Mouse (Mus musculus) adrenal gland (tissue): ENCODE measurements at regions not wholly inside any gene's neighbourhood (a gene's known extent, or its start where the extent isn't known, plus 50 kb on each side); places are given as distances from the start of the nearest gene placed in this dataset.
"Not testable (repeated sequence)": the region's sequence is repeated elsewhere in the genome, so short reads cannot be mapped to it uniquely, and the experiment has no call there.

Experiments
- intact Hi-C: fragments of 180-260 bp; cut with DNase I; formaldehyde crosslinking; loops from one replicate; pipeline ENCODE4 v1.15.1; 2025

- intact Hi-C loops: no loop called here
Measured at GRCm38 (mm10) chr12:92887747-92888146, 1038.8 kb upstream of the Sel1l start.

GRCm38 (mm10) chr12:92886394-92887075, 1037.6 kb upstream of the Sel1l start:
- intact Hi-C loops: not testable (repeated sequence)

GRCm38 (mm10) chr12:92884014-92884413, 1035.1 kb upstream of the Sel1l start:
- intact Hi-C loops: not testable (repeated sequence)

GRCm38 (mm10) chr12:92883091-92883490, 1034.1 kb upstream of the Sel1l start:
- intact Hi-C loops: not testable (repeated sequence)

- intact Hi-C loops: loop anchor here (1.0 kb wide), 1 partner anchor 10 kb away; no protein-coding TSS in a partner anchor
Measured at GRCm38 (mm10) chr12:92882540-92882939, 1033.6 kb upstream of the Sel1l start.

GRCm38 (mm10) chr12:92873602-92874001, 1024.6 kb upstream of the Sel1l start:
- intact Hi-C loops: no loop called here

GRCm38 (mm10) chr12:92869336-92869735, 1020.4 kb upstream of the Sel1l start:
- intact Hi-C loops: no loop called here

- intact Hi-C loops: no loop called here
Measured at GRCm38 (mm10) chr12:92823090-92823786, 974.3 kb upstream of the Sel1l start.

GRCm38 (mm10) chr12:92818610-92819009, 969.7 kb upstream of the Sel1l start:
- intact Hi-C loops: no loop called here

- intact Hi-C loops: no loop called here
Measured at GRCm38 (mm10) chr12:92801121-92801520, 952.2 kb upstream of the Sel1l start.

GRCm38 (mm10) chr12:92783362-92783761, 934.4 kb upstream of the Sel1l start:
- intact Hi-C loops: no loop called here

- intact Hi-C loops: no loop called here
Measured at GRCm38 (mm10) chr12:92779695-92780292, 930.8 kb upstream of the Sel1l start.

GRCm38 (mm10) chr12:92775668-92776067, 926.7 kb upstream of the Sel1l start:
- intact Hi-C loops: no loop called here

GRCm38 (mm10) chr12:92748576-92748975, 899.6 kb upstream of the Sel1l start:
- intact Hi-C loops: no loop called here

GRCm38 (mm10) chr12:92740818-92741217, 891.9 kb upstream of the Sel1l start:
- intact Hi-C loops: loop anchor here (1.0 kb wide), 1 partner anchor 9 kb away; no protein-coding TSS in a partner anchor

GRCm38 (mm10) chr12:92739196-92739595, 890.2 kb upstream of the Sel1l start:
- intact Hi-C loops: no loop called here

- intact Hi-C loops: no loop called here
Measured at GRCm38 (mm10) chr12:92737623-92738370, 888.8 kb upstream of the Sel1l start.

GRCm38 (mm10) chr12:92723022-92723421, 874.1 kb upstream of the Sel1l start:
- intact Hi-C loops: no loop called here

- intact Hi-C loops: no loop called here
Measured at GRCm38 (mm10) chr12:92713415-92713814, 864.5 kb upstream of the Sel1l start.

GRCm38 (mm10) chr12:92708466-92708865, 859.5 kb upstream of the Sel1l start:
- intact Hi-C loops: no loop called here

GRCm38 (mm10) chr12:92703731-92704130, 854.8 kb upstream of the Sel1l start:
- intact Hi-C loops: no loop called here

GRCm38 (mm10) chr12:92692956-92693355, 844.0 kb upstream of the Sel1l start:
- intact Hi-C loops: no loop called here
